Mouse (Mus musculus): ENCODE results near the gene Nfkb1.

The Nfkb1 gene

GRCm38 (mm10) chr3:135670869-135671268, 20.5 kb downstream of the Nfkb1 start:
- no peak for DNase-seq (ENCODE audit: low spot score)

- DNase-seq (ENCODE audit: low spot score): no peak
These were observed 24.3 kb downstream of the Nfkb1 start for GRCm38 (mm10) chr3:135667084-135667483.

- no peak for DNase-seq (ENCODE audit: low spot score)
These were observed 25.5 kb downstream of the Nfkb1 start for GRCm38 (mm10) chr3:135665777-135666259.

GRCm38 (mm10) chr3:135662139-135662864, 29.0 kb downstream of the Nfkb1 start:
- no peak for DNase-seq (ENCODE audit: low spot score)

- DNase-seq (ENCODE audit: low spot score): no peak
These were observed 29.6 kb downstream of the Nfkb1 start for GRCm38 (mm10) chr3:135661707-135662106.

GRCm38 (mm10) chr3:135658540-135659097, 32.7 kb downstream of the Nfkb1 start:
- no peak for DNase-seq (ENCODE audit: low spot score)

- DNase-seq (ENCODE audit: low spot score): no peak
These were observed 35.2 kb downstream of the Nfkb1 start for GRCm38 (mm10) chr3:135656156-135656555.

- no peak for DNase-seq (ENCODE audit: low spot score)
These were observed 40.4 kb downstream of the Nfkb1 start for GRCm38 (mm10) chr3:135650773-135651555.

GRCm38 (mm10) chr3:135649809-135650208, 41.5 kb downstream of the Nfkb1 start:
- no peak for DNase-seq (ENCODE audit: low spot score)

GRCm38 (mm10) chr3:135648501-135648900, 42.8 kb downstream of the Nfkb1 start:
- DNase-seq (ENCODE audit: low spot score): no peak

GRCm38 (mm10) chr3:135646622-135647021, 44.7 kb downstream of the Nfkb1 start:
- no peak for DNase-seq (ENCODE audit: low spot score)

GRCm38 (mm10) chr3:135644971-135645370, 46.4 kb downstream of the Nfkb1 start:
- no peak for DNase-seq (ENCODE audit: low spot score)

GRCm38 (mm10) chr3:135641623-135641915, 49.8 kb downstream of the Nfkb1 start:
- peak; percentile 45 for DNase-seq (ENCODE audit: low spot score)

GRCm38 (mm10) chr3:135640856-135641622, 50.3 kb downstream of the Nfkb1 start:
- no peak for DNase-seq (ENCODE audit: low spot score)

- no peak for DNase-seq (ENCODE audit: low spot score)
These were observed 51.1 kb downstream of the Nfkb1 start for GRCm38 (mm10) chr3:135640203-135640602.

GRCm38 (mm10) chr3:135637592-135637991, 53.8 kb downstream of the Nfkb1 start:
- DNase-seq (ENCODE audit: low spot score): no peak

- peak; percentile 69 for DNase-seq (ENCODE audit: low spot score)
These were observed 54.9 kb downstream of the Nfkb1 start for GRCm38 (mm10) chr3:135636454-135636853.

- DNase-seq (ENCODE audit: low spot score): no peak
These were observed 55.5 kb downstream of the Nfkb1 start for GRCm38 (mm10) chr3:135635646-135636434.

- DNase-seq (ENCODE audit: low spot score): no peak
These were observed 56.3 kb downstream of the Nfkb1 start for GRCm38 (mm10) chr3:135635030-135635429.

GRCm38 (mm10) chr3:135634275-135634674, 57.1 kb downstream of the Nfkb1 start:
- DNase-seq (ENCODE audit: low spot score): no peak

- no peak for DNase-seq (ENCODE audit: low spot score)
These were observed 59.5 kb downstream of the Nfkb1 start for GRCm38 (mm10) chr3:135631856-135632255.

- DNase-seq (ENCODE audit: low spot score): no peak
These were observed 60.3 kb downstream of the Nfkb1 start for GRCm38 (mm10) chr3:135631096-135631457.

Data from c-Kit-positive CD71-positive TER-119-positive erythroid progenitor cells, embryonic 14.5 days (primary cell).